Mouse (Mus musculus): ENCODE measurements at regions not wholly inside any gene's neighbourhood (a gene's known extent, or its start where the extent isn't known, plus 50 kb on each side); places are given as distances from the start of the nearest gene placed in this dataset.
A peak's percentile ranks its signal among the peaks of the same experiment; 100 is the strongest.

DNA sequence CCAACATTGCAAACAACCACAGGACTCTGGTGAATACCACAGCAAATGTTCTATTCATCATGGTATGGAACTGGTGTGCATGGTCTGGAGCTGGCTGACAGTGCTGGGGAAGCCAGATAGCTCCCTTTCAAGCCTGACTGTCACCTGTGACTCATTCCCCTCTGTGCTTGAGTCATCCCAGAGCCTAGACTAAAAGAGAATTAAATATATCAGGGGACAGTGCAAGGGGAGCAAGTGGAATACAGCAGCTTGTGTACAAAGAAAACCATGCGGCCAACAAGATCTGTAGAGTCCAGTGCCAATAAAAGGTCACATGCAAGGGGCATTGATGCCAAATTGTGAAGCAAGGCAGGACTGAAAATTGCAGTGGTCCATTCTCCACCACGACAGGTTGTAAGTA lies 117.7 kb downstream of the Pah start:
- DNase-seq (ENCODE audit: low spot score) = no peak

DNA sequence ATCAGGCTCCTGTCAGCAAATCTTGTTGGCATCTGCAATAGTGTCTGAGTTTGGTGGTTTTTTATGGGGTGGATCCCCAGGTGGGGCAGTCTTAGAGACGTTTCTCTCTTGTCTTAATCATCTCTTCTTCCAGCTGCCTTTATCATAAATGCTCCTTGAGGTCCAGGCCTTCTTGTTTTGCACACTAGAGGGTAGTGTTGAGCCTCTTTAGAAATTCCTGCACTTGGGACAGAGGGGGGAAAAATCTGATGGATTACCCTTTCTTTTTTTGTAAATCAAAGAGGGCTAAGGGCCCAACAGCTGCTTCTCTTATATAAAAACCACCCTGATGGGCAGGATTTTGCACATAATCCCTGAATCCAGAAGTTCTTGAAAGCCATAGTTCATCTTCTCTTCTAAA lies 127.5 kb downstream of the Pah start:
- DNase-seq (ENCODE audit: low spot score) = peak; percentile 50

DNA sequence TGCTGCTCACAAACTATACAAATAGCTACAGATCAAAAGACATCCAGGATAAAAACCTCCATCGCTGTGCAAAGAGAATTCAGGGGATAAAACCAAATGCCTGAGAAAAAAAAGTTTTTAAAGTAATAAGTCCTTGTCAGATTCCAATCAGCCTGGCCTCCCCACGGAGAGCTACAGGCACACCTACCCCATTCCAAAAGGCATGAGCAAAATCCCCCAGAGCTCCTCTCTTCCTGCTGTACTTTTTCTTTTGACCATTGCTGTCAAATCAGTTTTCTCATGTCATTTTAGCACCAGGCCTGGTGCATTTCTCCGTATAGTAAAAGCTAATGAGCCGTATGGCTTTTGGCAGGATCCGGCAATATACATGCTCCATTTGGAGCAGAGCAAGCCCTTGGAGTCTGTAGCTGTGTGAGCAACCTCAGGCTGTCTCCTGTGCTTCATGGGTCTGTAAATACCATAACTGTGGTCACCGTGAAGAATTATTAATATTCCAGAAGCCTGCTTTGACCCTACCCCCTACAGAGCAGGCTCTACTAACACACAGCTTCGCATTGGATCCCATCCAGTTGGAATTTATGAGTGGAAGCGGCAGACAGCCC lies 130.6 kb downstream of the Pah start:
- DNase-seq (ENCODE audit: low spot score) = no peak

GRCm38 (mm10) chr10:87654112-87654511 lies 132.5 kb downstream of the Pah start:
- no peak for DNase-seq (ENCODE audit: low spot score)

DNA sequence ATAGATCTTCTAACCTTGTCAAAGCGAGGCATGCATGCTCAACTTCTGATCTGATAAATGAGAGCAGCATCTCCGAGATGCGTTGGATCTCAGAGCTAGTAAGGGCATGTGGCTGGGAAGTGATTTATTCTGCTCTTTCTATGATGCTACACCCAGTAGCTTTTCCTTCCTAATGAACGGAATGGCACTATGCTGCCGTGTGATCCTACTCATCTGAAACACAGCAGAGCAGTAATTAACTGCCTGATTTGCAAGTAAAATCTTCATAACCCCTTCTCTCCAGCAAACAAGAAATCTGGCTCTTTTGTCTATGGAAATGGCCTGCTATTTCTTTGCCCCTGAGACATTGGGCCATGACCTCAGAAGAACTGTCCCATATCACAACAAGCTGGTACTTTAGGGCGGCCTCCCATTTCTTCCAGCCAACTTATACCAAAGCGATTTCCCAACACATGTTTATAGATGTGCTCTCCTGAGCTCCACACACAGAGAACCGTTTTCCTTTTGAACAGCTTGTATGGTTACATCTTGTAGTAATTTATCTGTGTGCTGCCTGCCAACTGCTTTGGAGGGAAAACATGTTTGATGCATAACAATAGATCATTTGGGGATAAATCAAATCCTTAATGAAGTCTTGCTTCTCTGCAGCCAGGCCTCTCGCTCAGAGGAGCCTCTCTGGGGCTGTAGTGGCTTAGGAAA lies 144.6 kb downstream of the Pah start:
- no peak for DNase-seq (ENCODE audit: low spot score)

DNA sequence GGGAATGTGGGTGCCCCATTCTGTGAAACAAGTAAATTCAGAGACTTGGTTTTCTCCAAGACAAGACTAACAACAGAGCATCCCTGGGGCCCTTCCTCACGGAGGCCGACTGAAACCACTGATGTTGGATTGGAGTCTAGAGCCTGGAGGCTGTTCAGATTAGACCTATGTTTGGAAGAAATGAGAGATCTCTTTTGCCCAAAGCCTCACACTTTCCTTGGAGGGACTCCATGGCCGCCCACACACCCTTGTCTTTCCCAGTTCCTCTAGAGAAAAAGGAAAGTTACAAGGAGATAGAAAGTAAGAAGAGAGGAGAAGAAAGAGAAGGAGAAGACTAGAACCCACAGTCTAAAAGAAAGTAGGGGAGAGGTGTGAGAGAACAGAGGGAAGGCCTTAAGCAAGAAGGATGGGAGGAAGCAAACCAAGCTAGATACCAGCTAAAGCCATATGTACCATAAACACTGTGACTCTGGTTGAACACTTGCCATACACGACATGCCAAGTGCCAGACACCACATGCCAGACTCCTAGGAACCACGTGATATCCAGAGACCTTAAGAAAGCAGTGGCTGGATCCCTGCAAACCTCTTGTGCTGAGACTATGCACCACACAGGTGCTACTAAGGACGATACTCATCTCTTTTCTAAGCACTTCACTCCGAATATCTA lies 145.3 kb downstream of the Pah start:
- DNase-seq (ENCODE audit: low spot score) = no peak

- no peak for DNase-seq (ENCODE audit: low spot score)
Observed at GRCm38 (mm10) chr10:87667651-87668140, 146.1 kb downstream of the Pah start.

- no peak for DNase-seq (ENCODE audit: low spot score)
Observed at GRCm38 (mm10) chr10:87674740-87675420, 153.3 kb downstream of the Pah start.

DNA sequence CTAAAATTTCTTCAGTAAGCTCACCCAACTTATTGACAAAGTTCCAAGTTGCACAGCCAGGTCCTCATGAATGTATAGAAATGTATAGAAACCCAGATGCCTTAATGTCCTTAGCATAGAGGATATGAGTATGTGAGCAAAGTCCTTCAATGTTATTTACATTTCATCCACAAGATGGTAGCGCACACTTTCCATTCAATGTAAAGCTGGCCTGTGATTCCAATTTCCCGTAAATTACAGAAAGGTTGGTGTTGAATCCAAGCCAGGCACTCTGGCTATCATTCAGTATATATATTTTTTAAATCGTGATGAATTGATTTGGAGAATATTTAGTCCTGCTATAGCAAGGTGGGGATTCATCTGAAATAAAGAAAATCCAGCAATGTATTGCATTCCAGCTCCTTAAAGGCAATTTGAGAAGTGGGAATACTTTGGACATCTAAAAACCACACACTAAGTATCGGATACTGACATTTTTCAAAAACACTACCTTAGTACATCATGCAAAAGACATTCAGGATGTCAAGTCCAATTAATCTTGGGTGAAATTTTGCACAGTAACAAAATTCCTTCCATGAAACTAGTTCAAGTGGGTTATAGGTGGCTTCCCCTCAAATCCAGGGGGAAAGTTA lies 154.6 kb downstream of the Pah start:
- no peak for DNase-seq (ENCODE audit: low spot score)

- DNase-seq (ENCODE audit: low spot score) = no peak
Observed at GRCm38 (mm10) chr10:87678984-87679383, 157.4 kb downstream of the Pah start.

GRCm38 (mm10) chr10:87686311-87686710 lies 164.7 kb downstream of the Pah start:
- DNase-seq (ENCODE audit: low spot score) = no peak

DNA sequence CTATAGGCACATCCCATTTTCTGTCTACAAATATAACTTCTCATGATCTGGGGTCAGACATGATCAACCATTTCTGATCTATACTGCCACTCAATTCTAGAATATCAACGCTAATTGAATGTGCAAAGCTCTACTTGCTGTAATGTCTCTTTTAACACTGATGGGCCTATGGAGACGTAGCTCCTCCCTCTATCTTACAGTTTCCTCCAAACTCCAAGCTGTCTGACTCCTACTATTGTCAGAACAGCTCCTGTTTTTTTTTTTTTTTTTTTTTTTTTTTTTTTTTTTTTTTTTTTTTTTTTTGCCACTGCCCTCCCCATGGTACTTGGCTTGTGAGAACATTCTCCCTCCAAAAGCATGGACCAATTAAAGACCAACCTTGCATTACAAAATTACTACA lies 165.2 kb downstream of the Pah start:
- no peak for DNase-seq (ENCODE audit: low spot score)

- DNase-seq (ENCODE audit: low spot score) = no peak
Observed at GRCm38 (mm10) chr10:87687844-87688243, 166.2 kb downstream of the Pah start.

DNA sequence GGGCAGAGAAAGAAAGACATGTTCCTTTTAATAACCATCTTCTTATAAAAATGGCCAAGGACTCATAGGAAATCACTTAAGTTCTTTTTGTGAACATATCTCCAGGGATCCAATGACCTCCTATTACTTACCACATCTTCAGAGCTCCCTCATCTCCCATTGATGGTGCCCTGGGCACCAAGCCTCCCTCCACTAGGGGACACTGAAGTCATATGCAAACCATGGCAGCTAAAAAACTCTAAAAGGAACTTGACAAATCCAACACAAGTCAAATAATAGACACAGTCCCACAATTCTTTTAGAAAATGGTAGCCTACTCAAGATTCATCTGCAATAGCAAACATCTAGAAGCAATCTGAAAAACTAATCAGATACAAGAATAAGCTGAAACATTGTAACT lies 167.2 kb upstream of the Igf1 start:
- no peak for DNase-seq (ENCODE audit: low spot score)

GRCm38 (mm10) chr10:87696485-87696884 lies 161.6 kb upstream of the Igf1 start:
- DNase-seq (ENCODE audit: low spot score) = peak; percentile 41

- no peak for DNase-seq (ENCODE audit: low spot score)
Observed at GRCm38 (mm10) chr10:87711209-87711608, 146.9 kb upstream of the Igf1 start.

DNA sequence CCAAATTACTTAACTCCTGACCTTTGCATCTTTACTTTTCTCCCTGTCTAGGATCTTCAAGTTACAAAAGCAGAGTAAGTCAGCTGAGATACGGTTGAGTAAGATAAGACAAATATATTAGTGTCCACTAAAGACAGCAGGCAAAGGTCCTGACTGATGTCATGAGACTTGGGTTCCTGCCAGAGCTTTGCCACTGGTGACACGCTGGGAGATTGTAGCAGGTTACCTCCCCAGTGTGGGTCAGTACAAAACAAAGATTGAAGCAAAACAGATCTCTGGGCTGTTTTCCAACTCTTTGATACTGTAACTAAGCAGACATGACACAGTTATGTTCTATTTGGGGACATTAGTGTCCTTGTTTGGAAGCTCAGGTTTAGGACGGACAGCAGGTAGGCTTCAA lies 146.3 kb upstream of the Igf1 start:
- DNase-seq (ENCODE audit: low spot score) = peak; percentile 76

- DNase-seq (ENCODE audit: low spot score) = no peak
Observed at GRCm38 (mm10) chr10:87715874-87716600, 142.0 kb upstream of the Igf1 start.

- no peak for DNase-seq (ENCODE audit: low spot score)
Observed at GRCm38 (mm10) chr10:87717156-87717555, 140.9 kb upstream of the Igf1 start.

DNA sequence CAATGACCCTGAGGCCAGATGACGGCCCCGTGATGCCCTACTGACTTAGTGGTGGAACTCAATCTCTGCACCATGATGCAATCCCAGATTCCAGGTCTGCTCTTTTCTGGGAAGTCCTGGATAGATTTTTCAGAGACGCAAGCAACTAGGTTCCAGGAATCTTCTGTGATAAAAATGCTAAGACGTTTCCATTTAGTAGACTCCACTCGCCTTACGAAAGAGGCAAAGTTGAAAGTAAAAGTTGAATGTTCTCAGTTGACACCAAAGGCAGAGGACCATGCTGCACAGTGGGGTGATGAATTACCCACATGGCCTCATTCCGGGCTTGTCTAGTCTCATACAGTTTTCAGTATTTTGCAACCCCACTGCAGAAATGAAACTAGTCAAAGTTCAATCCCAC lies 139.6 kb upstream of the Igf1 start:
- no peak for DNase-seq (ENCODE audit: low spot score)

DNA sequence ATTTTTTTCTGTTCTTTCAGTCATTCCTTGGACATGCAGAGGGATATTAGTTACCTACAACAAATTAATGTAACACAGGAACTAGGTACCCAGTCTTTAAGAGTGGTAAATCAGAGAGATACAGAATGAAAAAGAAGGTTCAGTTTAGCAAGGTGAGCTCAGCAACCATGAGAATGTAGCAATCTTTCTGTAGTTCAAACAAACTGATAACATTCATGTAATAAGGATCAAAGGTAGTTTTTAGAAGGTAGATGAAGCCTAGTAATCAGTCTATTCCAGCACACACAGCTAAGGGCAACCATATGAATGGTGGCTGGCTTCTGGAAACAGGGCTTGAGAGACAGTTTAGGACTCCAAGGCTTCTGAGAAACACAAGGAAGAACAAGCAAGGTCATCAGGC lies 138.1 kb upstream of the Igf1 start:
- DNase-seq (ENCODE audit: low spot score) = no peak

DNA sequence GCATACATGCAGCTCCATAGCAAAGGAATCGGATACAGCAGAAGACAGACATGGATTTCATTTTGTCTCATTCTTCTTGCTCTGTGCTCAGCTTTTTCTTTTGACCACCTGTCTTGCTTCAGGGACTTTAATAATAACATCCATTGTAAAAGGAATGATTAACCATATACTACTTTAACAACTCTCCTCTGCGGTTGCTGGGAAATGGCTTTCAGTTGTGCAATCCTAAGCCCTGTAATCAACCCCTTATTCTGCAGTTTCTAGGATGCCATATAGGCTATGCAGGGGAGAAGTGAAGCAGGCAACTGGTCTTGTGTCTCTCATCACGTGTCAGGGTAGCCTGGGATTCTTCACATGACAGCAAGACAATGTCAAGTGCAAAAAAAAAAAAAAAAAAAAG lies 135.8 kb upstream of the Igf1 start:
- DNase-seq (ENCODE audit: low spot score) = no peak
